Mouse (Mus musculus) heart, adult 2 months (tissue): ENCODE data around the gene Tbc1d21. TPM values are rescaled to one million over a fixed set of nuclear protein-coding genes. Genes with fewer than 3 reads are reported as not detected.

Source experiments
- DNase-seq, 2 experiments: peaks; one replicate each; pipeline ENCODE4 v3.0.0; 2021
- H3K27ac ChIP-seq: fragments of 200-600 bp; 2 replicates; pipeline ENCODE4 v1.8.1; 2022
- H3K27me3 ChIP-seq: fragments of 200-500 bp; 2 replicates; pipeline ENCODE4 v1.6.1; 2012; ENCODE audit warnings: mild to moderate bottlenecking, low read length, inconsistent platforms, mixed read lengths; ENCODE audit not compliant: control insufficient read depth, insufficient read depth
- H3K36me3 ChIP-seq: fragments of 200-500 bp; 2 replicates; pipeline ENCODE4 v1.6.1; 2012; ENCODE audit warnings: low read length, inconsistent platforms; ENCODE audit not compliant: control insufficient read depth, insufficient read depth
- H3K4me1 ChIP-seq: fragments of 200-500 bp; 2 replicates; pipeline ENCODE4 v1.6.1; 2011; ENCODE audit warnings: low read length; ENCODE audit not compliant: control insufficient read depth, insufficient read depth
- H3K4me3 ChIP-seq: fragments of 200-600 bp; 2 replicates; pipeline ENCODE4 v1.8.1; 2022
- H3K79me2 ChIP-seq: fragments of 200-500 bp; replicated peaks from 2 replicates; pipeline ENCODE4 v1.6.1; 2012; ENCODE audit warnings: mild to moderate bottlenecking, inconsistent platforms, low read length, moderate library complexity, mixed read lengths; ENCODE audit not compliant: control insufficient read depth, insufficient read depth
- H3K9ac ChIP-seq: fragments of 200-500 bp; 2 replicates; pipeline ENCODE4 v1.6.1; 2012; ENCODE audit warnings: low read depth, mild to moderate bottlenecking, control low read depth, inconsistent platforms, low read length, mixed read lengths
- CTCF ChIP-seq: fragments of 200-600 bp; IDR thresholded peaks from 2 replicates; pipeline ENCODE4 v1.8.1; 2022; ENCODE audit warnings: antibody characterized with exemption, mild to moderate bottlenecking, moderate library complexity
- EP300 ChIP-seq: fragments of 200-500 bp; IDR thresholded peaks from 2 replicates; pipeline ENCODE4 v1.6.1; 2011; ENCODE audit warnings: low read depth, low read length, control low read depth; ENCODE audit not compliant: insufficient read depth
- POLR2A ChIP-seq: fragments of 200-500 bp; IDR thresholded peaks from 2 replicates; pipeline ENCODE4 v1.6.1; 2011; ENCODE audit warnings: mild to moderate bottlenecking, low read depth, low read length, control low read depth; ENCODE audit not compliant: insufficient read depth
- WGBS: fragments of 180-500 bp; shearing (Covaris S2); methylation state at CpG from one replicate; pipeline ENCODE4 v1.1.7; 2018; 5-methylcytosine and 5-hydroxymethylcytosine counted together
- intact Hi-C: fragments of 180-260 bp; cut with DNase I; formaldehyde crosslinking; loops from one replicate; pipeline ENCODE4 v1.15.1; 2025
- polyA plus RNA-seq: library from polyadenylated mRNA; depleted of rRNA; stranded (reverse); fragments of >200 nt; gene quantifications from 2 replicates; pipeline ENCODE4 v1.2.3, GENCODE M21; 2012
- total RNA-seq, 2 experiments: library from RNA; stranded (reverse); gene quantifications; 2 replicates each; pipeline ENCODE4 v1.2.3; 2021

The Tbc1d21 gene
- total and polyA plus RNA-seq, 3 experiments, result not detected

GRCm38 (mm10) chr9:58336650-58337281, 33.5 kb downstream of the Tbc1d21 start:
- no peaks in the 10 kb centered on the region for H3K36me3 ChIP-seq
- intact Hi-C loops, result no loop called here
- no peak for DNase-seq
- 64% methylated on average over 8 of the region's 8 CpGs for WGBS
- H3K4me3 ChIP-seq, result no peak overlapping the region
- no peaks in the 10 kb centered on the region for H3K4me1 ChIP-seq
- H3K79me2 ChIP-seq, result no peaks in the 10 kb centered on the region
- TF ChIP-seq CTCF (no peak), POLR2A (no peak), EP300 (no peak)
- H3K27ac ChIP-seq, result no peak overlapping the region
- H3K27me3 ChIP-seq, result no peaks in the 10 kb centered on the region
- H3K9ac ChIP-seq, result no peak overlapping the region

GRCm38 (mm10) chr9:58331276-58331675, 39.0 kb downstream of the Tbc1d21 start:
- intact Hi-C loops, result loop anchor here (2.0 to 5.0 kb wide), 3 partner anchors 38 to 204 kb away; no protein-coding TSS in a partner anchor
- WGBS, result 42% methylated on average over 3 of the region's 3 CpGs

GRCm38 (mm10) chr9:58330293-58330692, 40.0 kb downstream of the Tbc1d21 start:
- TF ChIP-seq EP300 (peak; percentile 67; the same call in 1 of the 2 replicates), POLR2A (no peak), CTCF (peak; percentile 80)
- no peak for DNase-seq
- H3K79me2 ChIP-seq, result no peaks in the 10 kb centered on the region
- H3K9ac ChIP-seq, result no peak overlapping the region
- H3K4me3 ChIP-seq, result no peak overlapping the region
- intact Hi-C loops, result loop anchor here (2.0 to 5.0 kb wide), 3 partner anchors 39 to 205 kb away; no protein-coding TSS in a partner anchor
- 21% methylated on average over 5 of the region's 5 CpGs for WGBS
- no peaks in the 10 kb centered on the region; the same call in 1 of the 2 replicates for H3K27me3 ChIP-seq
- no peaks in the 10 kb centered on the region; the same call in 1 of the 2 replicates for H3K4me1 ChIP-seq
- no peaks in the 10 kb centered on the region for H3K36me3 ChIP-seq
- H3K27ac ChIP-seq, result no peak overlapping the region

More at GRCm38 (mm10) chr9:58331276-58331675, 39.0 kb downstream of the Tbc1d21 start:
- Histone ChIP-seq H3K27ac (no peak overlapping the region), H3K36me3 (no peaks in the 10 kb centered on the region), H3K27me3 (no peaks in the 10 kb centered on the region; the same call in 1 of the 2 replicates), H3K4me3 (no peak overlapping the region), H3K79me2 (no peaks in the 10 kb centered on the region), H3K9ac (no peak overlapping the region), H3K4me1 (no peaks in the 10 kb centered on the region; the same call in 1 of the 2 replicates)
- TF ChIP-seq CTCF (no peak), POLR2A (no peak), EP300 (no peak)
- no peak for DNase-seq

GRCm38 (mm10) chr9:58327382-58327781, 42.9 kb downstream of the Tbc1d21 start:
- TF ChIP-seq EP300 (no peak), POLR2A (no peak), CTCF (no peak)
- no peaks in the 10 kb centered on the region for H3K79me2 ChIP-seq
- H3K4me1 ChIP-seq, result no peaks in the 10 kb centered on the region; the same call in 1 of the 2 replicates
- H3K36me3 ChIP-seq, result no peaks in the 10 kb centered on the region
- H3K9ac ChIP-seq, result no peak overlapping the region
- intact Hi-C loops, result no loop called here
- DNase-seq, result no peak
- no peak overlapping the region for H3K27ac ChIP-seq
- H3K27me3 ChIP-seq, result no peaks in the 10 kb centered on the region; the same call in 1 of the 2 replicates
- WGBS, result 81% methylated on average over 1 of the region's 1 CpGs
- H3K4me3 ChIP-seq, result no peak overlapping the region

GRCm38 (mm10) chr9:58326477-58327180, 43.6 kb downstream of the Tbc1d21 start:
- Histone ChIP-seq H3K79me2 (no peaks in the 10 kb centered on the region), H3K4me1 (no peaks in the 10 kb centered on the region; the same call in 1 of the 2 replicates), H3K27ac (no peak overlapping the region), H3K9ac (no peak overlapping the region), H3K36me3 (no peaks in the 10 kb centered on the region), H3K27me3 (no peaks in the 10 kb centered on the region; the same call in 1 of the 2 replicates), H3K4me3 (no peak overlapping the region)
- TF ChIP-seq POLR2A, result no peak
- no peak for TF ChIP-seq EP300
- no peak for TF ChIP-seq CTCF
- no peak for DNase-seq
- WGBS, result 26% methylated on average over 4 of the region's 4 CpGs
- intact Hi-C loops, result no loop called here

- Histone ChIP-seq H3K27ac (no peak overlapping the region), H3K9ac (no peak overlapping the region), H3K27me3 (no peaks in the 10 kb centered on the region)
These were observed 48.6 kb downstream of the Tbc1d21 start for GRCm38 (mm10) chr9:58321681-58322080.

More at GRCm38 (mm10) chr9:58321681-58322080, 48.6 kb downstream of the Tbc1d21 start:
- Histone ChIP-seq H3K4me1 (no peaks in the 10 kb centered on the region), H3K36me3 (no peaks in the 10 kb centered on the region), H3K79me2 (no peaks in the 10 kb centered on the region), H3K4me3 (no peak overlapping the region)
- intact Hi-C loops, result no loop called here
- DNase-seq, result no peak
- 97% methylated on average over 3 of the region's 3 CpGs for WGBS
- TF ChIP-seq POLR2A (no peak), CTCF (peak; percentile 43)
